Mouse (Mus musculus) limb, embryonic 10.5 days (tissue): ENCODE data around the gene Olfr45. TPM values are rescaled to one million over a fixed set of nuclear protein-coding genes. Genes with fewer than 3 reads are reported as not detected.

ENCODE experiments used
- polyA plus RNA-seq: library from polyadenylated mRNA; unstranded; fragments of >200 nt; fragmentation: Nextera tagmentation; extraction: Ambion mirVana; gene quantifications from 2 replicates; pipeline ENCODE4 v1.2.1, GENCODE M21; 2016

Olfr45 gene
- polyA plus RNA-seq, 1 experiment from 2014 or later = not detected

Other genes with a start within 250 kb of the Olfr45 start
- gene Olfr533, start 218.6 kb upstream of the Olfr45 start, polyA plus RNA-seq = not detected in 2 replicates
- gene Olfr535, start 197.7 kb upstream of the Olfr45 start, polyA plus RNA-seq = not detected in 2 replicates
- not detected in 2 replicates for gene Olfr536, start 174.6 kb upstream of the Olfr45 start, polyA plus RNA-seq
- gene Olfr538, start 114.1 kb upstream of the Olfr45 start, polyA plus RNA-seq = not detected in 2 replicates
- not detected in 2 replicates for gene Olfr46, start 80.7 kb upstream of the Olfr45 start, polyA plus RNA-seq
- gene Olfr61, start 53.0 kb upstream of the Olfr45 start, polyA plus RNA-seq = not detected in 2 replicates
- not detected in 2 replicates for gene Olfr53, start 35.5 kb upstream of the Olfr45 start, polyA plus RNA-seq
- gene Olfr539, start 22.0 kb upstream of the Olfr45 start, polyA plus RNA-seq = not detected in 2 replicates
- gene Olfr541, start 15.3 kb downstream of the Olfr45 start, polyA plus RNA-seq = not detected in 2 replicates
- 0.09 TPM in 2 replicates for gene Cyp2e1, start 81.8 kb downstream of the Olfr45 start, polyA plus RNA-seq
- gene Syce1, start 105.9 kb downstream of the Olfr45 start, polyA plus RNA-seq = 0.10 and 0.23 TPM in 2 replicates
- gene Zfp941, start 140.2 kb downstream of the Olfr45 start, polyA plus RNA-seq = 2.1 and 2.2 TPM in 2 replicates
- gene Urah, start 153.1 kb downstream of the Olfr45 start, polyA plus RNA-seq = 0.75 and 0.95 TPM in 2 replicates
- gene Scgb1c1, start 163.6 kb downstream of the Olfr45 start, polyA plus RNA-seq = not detected in 2 replicates
- not detected in 2 replicates for gene Odf3, start 165.9 kb downstream of the Olfr45 start, polyA plus RNA-seq
- gene Gm45785, start 174.4 kb downstream of the Olfr45 start, polyA plus RNA-seq = not detected in 2 replicates
- 45.2 and 54.2 TPM in 2 replicates for gene Ric8a, start 175.0 kb downstream of the Olfr45 start, polyA plus RNA-seq
- gene Bet1l, start 175.6 kb downstream of the Olfr45 start, polyA plus RNA-seq = 23.0 and 26.1 TPM in 2 replicates
- 353 and 364 TPM in 2 replicates for gene Psmd13, start 200.0 kb downstream of the Olfr45 start, polyA plus RNA-seq
- 25.4 and 27.6 TPM in 2 replicates for gene Sirt3, start 200.4 kb downstream of the Olfr45 start, polyA plus RNA-seq
- 0.49 TPM in 1 of 2 replicates, not detected in the other for gene Cox8b, start 218.5 kb downstream of the Olfr45 start, polyA plus RNA-seq
- 0.06 and 0.26 TPM in 2 replicates for gene Nlrp6, start 239.0 kb downstream of the Olfr45 start, polyA plus RNA-seq